Mouse (Mus musculus): ENCODE results near the gene Rad51b.

The Rad51b gene

DNA sequence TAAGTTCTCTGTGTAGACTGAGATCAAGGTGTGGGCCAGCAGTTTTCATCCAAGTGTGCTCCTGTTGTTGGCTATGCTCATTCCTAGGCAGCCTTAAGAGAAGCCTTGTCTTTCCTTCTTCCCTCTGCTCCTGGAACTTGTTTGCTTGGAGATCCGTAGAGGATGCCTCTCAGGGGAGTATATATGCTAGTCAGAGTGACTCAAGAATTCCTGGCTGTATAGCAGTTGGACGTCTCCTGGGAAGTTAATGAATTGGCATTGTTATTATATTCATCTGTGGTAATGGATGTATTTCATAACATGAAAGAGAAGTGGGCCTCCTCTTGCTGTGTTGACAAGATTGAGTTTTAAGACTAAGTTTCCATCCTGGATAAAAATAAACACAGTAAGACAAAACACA is 196.4 kb downstream of the Rad51b start:
- no peak for DNase-seq (ENCODE audit: low read depth)

DNA sequence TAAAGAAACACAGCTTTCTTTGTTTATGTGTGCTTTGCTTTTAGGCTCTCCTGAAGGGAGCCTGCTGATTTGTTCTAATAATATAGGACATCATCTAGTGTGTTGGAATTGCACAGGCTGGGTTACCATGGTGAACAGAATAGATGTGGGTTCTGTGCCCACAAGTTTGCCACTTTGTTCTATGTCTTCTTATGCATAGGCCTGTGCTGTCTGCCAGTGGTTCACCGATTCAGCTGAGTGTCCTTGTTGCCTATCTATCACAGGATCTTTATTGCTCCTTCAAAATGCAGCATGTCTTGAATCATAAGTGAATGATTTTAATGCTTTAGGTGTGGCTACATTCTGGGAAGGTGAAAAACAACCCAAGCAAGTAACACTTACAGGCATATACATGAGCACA is 201.2 kb downstream of the Rad51b start:
- DNase-seq (ENCODE audit: low read depth), result no peak

DNA sequence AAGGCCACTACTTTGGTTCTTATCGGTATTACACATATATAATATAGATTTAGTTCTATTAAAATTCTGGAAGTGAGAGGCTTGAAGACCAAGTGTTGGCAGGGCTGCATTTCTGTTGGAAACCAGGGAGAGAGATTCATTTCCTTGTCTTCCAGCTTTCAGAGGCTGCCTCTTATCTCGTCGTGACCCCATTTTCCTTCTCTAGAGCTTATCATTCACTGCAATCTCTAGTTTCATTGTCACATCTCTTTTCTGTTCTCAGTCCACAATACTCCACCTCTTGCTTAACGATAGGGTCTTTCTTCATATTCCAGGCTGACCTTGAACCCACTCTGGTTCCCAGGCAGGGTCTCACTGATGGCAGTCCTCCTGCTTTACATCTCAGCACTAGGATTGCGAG is 202.7 kb downstream of the Rad51b start:
- no peak for DNase-seq (ENCODE audit: low read depth)

DNA sequence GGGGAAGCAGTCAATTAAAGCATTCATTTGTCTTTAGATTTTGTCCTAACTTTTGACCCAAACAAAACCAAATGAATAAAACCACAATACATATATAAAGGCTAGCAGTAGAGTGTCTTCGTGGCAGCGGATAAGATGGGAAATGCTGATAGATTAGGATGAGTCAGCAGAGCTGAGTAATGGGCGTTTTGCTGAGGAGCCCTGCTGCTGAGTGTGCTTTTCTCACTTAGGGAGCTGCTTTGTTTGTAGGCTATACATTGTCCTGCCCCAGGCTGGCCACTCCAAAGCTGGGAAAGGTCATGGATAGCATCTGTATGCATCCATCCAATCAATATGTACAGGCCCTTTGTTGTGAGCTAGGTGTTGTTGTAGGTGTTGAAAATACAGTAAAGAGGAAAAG is 204.8 kb downstream of the Rad51b start:
- DNase-seq (ENCODE audit: low read depth), result no peak

DNA sequence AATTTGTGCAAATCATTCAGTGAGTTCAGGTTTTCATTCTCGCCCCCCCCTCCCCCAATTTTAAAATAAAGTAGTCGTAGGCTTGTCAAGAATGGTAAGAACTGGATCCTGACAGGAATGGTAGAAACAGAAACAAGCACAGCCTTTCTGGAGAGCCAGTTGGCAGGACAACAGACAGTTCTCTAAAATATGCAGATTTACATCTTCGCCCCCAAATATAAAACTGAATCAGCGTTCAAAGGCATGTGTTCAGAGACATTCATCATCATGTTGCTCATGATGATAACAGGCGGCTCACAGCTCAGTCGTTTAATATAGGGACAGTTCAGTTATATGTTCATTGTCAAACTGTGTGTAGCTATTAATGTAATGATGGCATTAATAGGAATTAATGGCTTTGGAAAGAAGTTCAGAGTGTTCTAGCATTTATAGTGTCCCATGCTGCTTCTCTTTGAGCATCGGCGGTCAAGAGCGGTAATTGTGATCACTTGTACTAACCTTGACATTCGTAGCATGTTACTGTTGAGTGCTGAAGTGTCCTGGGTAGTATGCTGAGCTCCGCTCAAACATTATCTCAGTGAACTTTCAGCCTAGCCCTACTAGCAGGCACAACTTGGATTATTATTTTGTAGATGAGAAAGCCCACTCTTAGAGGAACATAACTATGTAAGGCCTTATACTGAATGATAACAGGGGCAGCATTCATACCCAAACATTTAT is 205.9 kb downstream of the Rad51b start:
- DNase-seq (ENCODE audit: low read depth), result no peak

DNA sequence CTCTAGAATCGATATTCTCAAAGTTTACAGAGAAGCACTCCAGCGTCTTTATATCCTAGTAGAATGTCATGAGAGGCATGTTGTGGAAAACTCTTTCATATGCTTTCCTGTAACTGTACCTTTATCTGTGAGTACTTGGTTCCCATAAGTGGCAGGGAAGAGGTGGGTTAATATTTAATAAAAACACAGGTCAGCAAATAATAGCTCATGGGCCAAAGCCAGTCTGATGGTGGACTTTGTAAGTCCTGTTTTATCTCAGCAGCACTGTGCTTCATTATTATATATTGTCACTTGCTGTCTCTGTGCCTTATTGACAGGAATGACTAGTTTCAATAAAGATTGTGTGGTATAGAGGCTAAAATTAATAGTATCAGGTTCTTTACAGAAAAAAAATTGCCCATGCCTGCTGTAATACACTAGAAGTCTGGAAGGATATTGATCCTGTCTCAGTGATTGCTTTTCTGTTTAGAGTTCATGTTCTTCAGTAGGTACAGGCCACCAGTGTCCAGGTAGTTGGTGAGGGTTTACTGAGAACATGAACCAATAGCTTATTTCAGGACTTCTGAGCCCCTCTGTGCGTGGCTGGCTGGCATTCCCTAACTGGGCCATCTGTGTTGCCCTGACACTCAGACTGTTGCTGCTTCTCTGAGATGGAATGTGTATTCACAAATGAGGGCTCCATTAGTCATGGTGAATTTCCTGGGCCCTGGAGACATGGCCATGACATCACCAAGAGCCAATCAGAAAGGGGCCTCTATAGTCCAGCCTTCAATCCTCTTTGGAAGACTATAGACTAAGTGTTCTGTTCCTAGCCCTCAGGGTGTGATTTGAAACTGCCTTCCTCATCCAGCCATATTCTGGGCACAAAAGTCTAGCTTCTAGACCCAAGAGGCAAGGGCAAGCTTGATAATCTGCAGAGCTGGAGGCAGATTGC is 206.8 kb downstream of the Rad51b start:
- DNase-seq (ENCODE audit: low read depth), result no peak

DNA sequence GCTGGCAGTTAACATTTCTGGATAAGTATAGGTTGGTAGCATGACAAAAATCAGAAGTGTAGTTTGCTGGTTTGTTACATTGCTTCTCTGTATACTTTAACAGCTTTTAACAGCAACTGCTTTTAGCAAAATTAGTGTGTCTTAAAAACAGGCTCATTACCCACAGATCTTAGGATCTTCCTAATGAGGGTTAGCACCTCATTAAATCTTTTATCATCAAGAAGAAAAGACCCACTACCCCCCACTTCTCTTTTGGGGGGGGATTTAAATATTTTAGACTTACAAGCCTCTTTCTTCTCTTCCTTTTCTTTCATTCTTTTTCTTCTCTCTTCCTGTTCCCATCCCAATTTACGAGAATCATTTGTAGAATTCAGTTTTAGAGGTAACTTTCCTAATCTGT is 207.6 kb downstream of the Rad51b start:
- DNase-seq (ENCODE audit: low read depth), result no peak

DNA sequence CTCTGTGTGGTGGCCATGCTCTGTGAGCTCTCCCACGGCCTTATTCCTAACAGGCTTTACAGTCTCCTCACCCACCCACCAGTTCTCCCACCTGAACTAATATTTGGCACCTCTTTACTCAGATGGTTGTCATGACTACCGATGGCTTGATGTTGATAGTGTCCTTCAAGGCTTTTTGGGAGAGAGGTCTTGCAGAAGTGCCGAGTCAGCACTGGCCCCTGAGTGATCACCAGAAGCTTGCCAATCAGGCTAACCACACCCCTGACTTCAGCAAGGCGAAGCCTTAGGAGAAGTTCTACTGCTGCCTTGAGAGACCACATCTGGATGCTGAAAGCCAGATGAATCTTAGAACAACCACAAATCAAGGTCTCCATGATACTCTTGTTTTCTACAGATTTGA is 209.3 kb downstream of the Rad51b start:
- DNase-seq (ENCODE audit: low read depth), result no peak

DNA sequence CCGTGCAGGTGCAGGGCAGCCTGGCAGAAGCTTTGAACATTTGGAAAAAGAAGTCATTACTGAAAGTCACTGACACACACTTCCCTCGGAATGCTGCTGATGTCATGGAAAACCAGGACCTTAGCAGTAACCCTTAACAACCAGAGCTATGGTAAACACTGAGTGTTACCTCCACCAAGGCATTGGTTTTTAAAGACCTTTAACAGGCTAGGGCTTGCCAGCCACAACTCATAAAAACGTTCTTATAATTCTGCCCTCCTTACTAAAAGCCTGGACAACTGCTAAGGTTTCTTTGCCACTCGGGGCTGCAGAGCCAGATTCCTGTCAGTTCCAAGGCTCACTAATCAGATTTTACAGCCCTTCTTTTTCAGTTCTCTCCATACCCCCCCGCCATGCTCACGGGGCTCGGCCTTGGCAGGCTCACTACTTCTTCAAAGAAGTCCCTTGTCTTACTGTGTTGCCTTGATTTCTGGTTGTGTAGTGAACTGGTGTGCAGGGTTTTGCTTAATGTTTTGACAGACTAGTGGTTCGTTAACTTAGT is 210.1 kb downstream of the Rad51b start:
- DNase-seq (ENCODE audit: low read depth), result no peak

DNA sequence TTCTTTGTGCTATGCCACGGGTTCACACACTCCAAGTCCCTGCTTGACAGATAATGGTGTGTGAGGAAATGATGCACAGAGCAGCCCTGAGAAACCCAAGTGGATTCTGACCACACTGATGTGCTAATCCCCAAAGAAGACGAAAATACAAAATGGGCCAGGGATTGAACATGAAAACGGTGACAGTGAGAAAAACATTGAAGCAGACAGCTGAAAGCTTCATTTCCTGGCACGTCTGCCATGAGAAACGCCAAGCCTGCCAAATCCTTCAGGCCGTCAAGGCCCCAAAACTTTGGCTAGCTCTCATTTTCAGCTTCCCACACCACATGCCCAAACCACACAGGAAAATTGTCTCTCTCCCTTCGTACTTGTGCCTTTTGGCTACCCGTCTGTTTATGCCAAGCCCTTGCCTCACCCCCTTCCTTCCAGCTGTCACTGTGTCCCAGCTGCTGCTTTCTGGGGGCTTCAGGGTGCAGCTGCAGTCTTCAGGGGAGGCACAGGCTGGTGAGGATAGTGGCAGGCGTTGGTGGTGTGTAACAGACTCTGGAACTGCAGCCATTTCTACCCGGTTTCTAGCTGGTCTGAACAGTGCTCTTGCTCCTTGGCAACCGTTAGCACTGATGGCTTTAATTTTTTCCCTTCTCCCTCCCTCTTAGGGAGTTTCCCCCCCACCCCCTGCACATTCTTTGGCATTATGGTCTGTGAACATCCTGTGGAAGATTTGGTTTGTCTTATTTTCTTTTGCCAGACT is 214.5 kb downstream of the Rad51b start:
- DNase-seq (ENCODE audit: low read depth), result no peak

DNA sequence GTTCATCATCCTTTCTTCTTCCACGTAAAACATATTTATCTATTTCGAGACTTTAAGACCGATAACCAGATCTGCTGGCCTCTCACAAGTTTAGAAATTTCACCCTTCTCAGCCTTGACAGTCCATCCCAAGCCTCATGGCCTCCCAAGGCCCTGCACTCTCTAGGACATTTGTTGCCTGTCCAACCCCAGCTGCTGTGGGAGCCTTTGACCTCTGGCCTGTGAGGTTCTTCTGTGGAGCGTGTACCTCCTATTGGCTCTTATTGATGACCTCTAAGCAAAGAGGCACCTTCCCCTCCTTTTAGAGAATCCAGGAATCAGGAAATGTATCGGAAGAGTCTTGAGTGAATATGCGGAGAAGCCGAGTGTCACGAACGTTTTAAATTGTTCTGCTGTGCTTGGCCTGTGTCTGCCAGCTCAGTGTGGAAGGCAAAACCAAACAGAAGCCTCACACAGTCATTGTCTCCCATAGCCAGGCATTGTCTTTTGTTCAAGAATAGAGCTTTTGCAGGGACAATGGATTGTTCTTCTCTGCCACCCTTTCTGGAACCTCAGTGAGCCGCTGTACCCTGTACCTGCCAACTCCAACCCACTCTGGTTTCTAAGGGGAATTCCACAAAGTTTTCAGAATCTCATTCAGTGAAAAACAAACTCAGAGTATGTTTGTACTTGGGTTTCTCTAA is 215.3 kb downstream of the Rad51b start:
- DNase-seq (ENCODE audit: low read depth), result no peak

DNA sequence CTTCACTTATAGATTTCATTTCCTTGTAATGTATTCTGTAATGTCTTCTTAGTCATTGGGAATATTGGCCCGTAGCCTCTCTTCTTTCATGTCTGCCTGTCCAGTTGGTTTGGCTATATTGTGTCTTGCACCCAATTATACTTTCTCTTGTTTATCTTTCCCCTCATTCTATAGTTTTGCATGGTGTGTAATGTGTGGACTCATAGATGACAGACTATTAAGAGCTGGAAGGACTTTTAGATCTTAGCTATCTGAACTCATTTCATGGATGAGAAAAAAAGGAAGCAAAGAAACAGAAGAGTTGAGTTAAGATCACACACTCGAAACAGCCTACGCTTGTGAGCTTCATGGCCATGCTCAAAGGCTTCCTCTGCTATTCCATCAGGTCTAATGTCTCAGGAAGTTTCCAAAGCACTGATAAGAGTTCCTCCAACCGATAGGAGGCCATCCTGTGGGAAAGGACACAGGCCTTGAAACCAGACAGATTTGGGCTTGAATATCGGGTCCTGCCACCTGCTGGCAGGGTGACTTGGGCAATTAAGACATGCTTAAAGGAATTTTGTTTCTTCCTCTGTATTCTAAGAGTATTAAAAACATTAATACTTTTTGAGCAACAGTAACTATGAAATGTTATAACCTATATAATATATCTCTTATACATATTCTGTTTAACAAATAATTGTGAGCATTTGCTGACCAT is 216.1 kb downstream of the Rad51b start:
- no peak for DNase-seq (ENCODE audit: low read depth)

DNA sequence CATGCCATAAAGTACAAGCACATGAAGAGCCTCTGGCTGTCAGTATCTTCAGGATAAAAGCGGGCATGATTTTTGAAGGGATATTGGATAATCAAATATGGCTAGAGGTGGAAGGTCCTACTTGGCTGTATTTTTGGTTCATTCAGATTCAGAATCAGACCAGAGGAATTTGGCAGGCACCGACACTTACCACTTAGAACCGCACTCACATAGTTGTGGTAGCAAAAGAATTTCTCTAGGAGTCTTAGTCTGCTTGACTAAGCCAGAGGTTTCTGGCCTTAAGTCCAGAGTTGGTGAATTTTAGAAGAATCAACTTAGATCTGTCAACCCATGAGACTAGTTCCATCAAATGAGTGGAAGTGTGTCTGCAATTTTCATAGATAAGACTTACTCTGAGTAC is 217.6 kb downstream of the Rad51b start:
- DNase-seq (ENCODE audit: low read depth), result no peak

DNA sequence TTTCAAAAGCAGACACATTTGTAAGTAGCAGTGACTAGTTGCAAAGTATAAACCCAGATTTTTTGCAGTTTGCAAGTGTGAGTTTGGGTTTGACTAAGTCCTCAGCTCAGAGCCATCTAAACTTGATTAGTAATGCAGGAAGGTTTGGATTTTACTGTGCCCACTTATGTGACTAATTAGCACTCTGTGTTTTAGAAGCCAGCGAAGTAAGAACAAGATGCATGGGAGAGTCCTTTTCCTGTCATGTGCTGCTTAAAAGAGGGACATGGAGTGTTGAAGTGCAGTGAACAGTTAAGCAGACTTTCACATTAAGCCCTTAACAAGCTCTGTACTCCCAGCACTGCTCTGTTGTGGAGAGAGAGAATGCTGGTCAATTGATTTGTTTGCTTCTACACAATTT is 225.3 kb downstream of the Rad51b start:
- DNase-seq (ENCODE audit: low read depth), result no peak

DNA sequence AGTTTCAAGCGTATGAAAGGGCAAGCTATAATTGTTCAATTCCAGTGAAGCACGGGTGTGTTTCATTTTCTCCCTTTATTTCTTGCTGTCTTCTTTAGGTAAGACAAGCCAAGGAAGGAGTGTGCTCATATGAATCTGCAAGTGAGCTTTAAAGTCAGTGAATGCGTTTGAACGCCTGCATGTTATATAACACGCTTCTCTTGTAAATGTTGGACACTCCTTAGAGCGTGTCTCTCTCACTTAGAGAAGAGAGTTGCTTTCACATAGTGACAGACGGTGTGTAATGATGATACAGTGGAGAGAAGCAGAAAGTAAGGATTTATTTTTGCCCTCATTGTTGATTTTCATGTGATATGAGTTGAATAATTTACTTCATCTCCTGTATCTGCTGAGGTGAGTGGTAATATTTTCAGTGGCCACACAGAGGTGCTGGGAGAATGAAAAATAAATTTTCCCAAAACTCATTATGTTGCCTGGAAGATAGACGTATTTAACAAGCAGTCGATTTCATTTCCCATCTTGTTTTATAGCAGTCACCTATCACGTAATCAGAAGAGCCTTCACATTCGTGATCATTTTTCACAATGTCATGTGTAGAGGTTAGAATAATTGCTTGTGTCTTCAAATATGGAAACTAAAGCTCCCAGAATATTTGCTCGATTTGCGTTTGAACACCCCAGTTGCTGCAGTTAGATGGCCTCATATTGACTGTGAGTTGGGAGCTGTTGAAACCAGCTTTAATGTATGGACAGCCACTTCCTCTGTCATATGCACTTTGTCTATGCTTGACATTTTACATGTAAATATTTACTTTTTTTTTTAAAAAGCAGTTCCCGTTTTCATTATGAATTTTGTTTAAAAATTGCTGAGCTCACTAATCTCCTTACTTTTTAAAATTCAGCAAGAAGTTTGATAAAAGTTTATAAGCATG is 228.1 kb downstream of the Rad51b start:
- no peak for DNase-seq (ENCODE audit: low read depth)

DNA sequence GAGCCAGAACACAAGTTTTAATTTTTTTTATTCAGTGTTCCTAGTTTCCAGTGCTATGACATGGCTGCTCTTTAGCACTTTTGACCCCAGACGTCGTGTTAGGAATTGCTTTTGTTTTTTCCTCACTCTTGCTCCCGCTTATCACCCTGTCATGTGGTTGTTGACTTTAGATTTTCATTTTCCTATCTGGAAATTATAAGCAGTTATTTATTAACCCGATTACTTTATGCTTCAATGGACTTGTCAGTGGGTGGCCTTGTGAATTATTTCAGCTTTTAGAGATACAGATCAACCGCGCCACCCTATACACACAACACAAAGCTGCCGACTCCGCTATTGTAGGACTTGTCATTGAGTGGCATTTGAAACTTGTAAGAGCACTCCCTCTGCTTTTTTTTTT is 228.8 kb downstream of the Rad51b start:
- DNase-seq (ENCODE audit: low read depth), result no peak

DNA sequence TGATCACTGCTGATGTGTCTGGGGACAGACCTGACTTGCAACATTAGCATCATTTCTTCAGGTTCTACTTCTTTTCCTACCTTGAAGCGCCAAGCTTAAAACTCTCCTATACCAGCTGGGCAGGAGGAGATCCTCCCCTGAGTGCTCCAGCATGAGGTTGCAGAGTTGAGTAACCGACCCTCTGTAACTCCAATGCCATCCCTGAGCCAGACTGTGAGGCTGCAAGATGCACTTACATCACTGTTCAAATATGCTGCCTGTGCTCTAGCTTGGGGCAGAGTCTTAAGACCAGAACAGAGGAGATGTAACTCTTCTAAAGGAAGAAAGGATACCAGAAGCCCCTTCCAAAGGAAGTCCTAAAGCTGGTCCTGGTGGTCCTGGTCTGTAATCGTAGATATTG is 230.1 kb downstream of the Rad51b start:
- DNase-seq (ENCODE audit: low read depth), result no peak

DNA sequence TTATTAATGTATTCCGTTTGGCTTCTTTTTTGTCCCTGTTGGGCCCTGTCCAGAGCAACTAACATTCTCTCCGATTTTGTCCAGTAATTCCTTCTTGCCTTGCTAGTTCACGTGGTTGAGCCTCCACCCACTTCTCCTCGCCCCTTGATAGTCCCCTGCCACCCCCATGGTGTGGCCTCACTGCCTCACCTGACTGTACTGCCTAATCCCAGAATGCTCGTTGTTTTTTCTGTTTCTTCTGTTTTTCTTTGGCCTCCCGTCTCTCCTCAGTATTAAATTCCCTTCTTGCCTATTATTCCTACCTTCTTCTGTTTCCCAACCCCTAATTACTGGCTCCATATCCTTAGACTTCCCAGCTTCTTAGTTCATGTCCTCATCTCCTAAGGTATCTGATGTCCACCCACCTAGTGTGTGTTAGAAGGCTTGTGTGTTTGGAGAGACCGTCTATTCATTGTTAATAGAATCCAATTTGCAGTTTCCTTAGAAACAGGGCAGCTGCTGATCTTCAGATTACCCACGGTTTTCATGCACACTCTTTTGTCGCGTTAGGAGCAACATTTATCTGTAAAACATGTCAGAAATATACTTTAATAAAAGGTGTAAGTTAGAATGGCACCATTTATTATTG is 233.3 kb downstream of the Rad51b start:
- DNase-seq (ENCODE audit: low read depth), result no peak

Data from c-Kit-positive CD71-negative TER-119-negative erythroid progenitor cells, embryonic 14.5 days (primary cell).